Mouse (Mus musculus) midbrain, embryonic 16.5 days (tissue): ENCODE measurements around the gene Miip. TPM values are rescaled to one million over a fixed set of nuclear protein-coding genes. Genes with fewer than 3 reads are reported as not detected.

ENCODE experiments used
- ATAC-seq: fragments of 200-750 bp; cut with Nextera tagmentation; 2 replicates; pipeline ENCODE4 v1.8.0; 2017; ENCODE audit warnings: moderate TSS enrichment
- H3K27ac ChIP-seq: fragments of 300-500 bp; sonication (generic); 2 replicates; pipeline ENCODE4 v1.5.1; 2014; ENCODE audit warnings: mild to moderate bottlenecking, low read length, mixed read lengths
- H3K27me3 ChIP-seq: fragments of 300-500 bp; sonication (generic); 2 replicates; pipeline ENCODE4 v1.6.1; 2014; ENCODE audit warnings: low read depth, low read length, mixed read lengths; ENCODE audit not compliant: control insufficient read depth, insufficient read depth
- H3K36me3 ChIP-seq: fragments of 300-500 bp; sonication (generic); 2 replicates; pipeline ENCODE4 v1.6.1; 2014; ENCODE audit warnings: mild to moderate bottlenecking, low read length, moderate library complexity, mixed read lengths; ENCODE audit not compliant: control insufficient read depth, insufficient read depth
- H3K4me1 ChIP-seq: fragments of 300-500 bp; sonication (generic); 2 replicates; pipeline ENCODE4 v1.6.1; 2014; ENCODE audit warnings: mild to moderate bottlenecking, low read length, mixed read lengths; ENCODE audit not compliant: control insufficient read depth, insufficient read depth
- H3K4me2 ChIP-seq: fragments of 300-500 bp; sonication (generic); 2 replicates; pipeline ENCODE4 v1.6.1; 2014; ENCODE audit warnings: mild to moderate bottlenecking, low read length, mixed read lengths
- H3K4me3 ChIP-seq: fragments of 300-500 bp; sonication (generic); 2 replicates; pipeline ENCODE4 v1.5.1; 2014; ENCODE audit warnings: low read depth, mild to moderate bottlenecking, low read length, moderate library complexity, mixed read lengths
- H3K9ac ChIP-seq: fragments of 300-500 bp; sonication (generic); 2 replicates; pipeline ENCODE4 v1.6.1; 2014; ENCODE audit warnings: low read depth, low read length, mixed read lengths
- H3K9me3 ChIP-seq: fragments of 300-500 bp; sonication (generic); replicated peaks from 2 replicates; pipeline ENCODE4 v1.6.1; 2014; ENCODE audit warnings: mild to moderate bottlenecking, low read length, mixed read lengths; ENCODE audit not compliant: control insufficient read depth, poor library complexity, severe bottlenecking
- WGBS: fragments of 180-500 bp; shearing (Covaris S2); extraction: QIAGEN DNeasy Blood & Tissue Kit; methylation state at CpG from one replicate; pipeline ENCODE4 v1.1.7; 2014; 5-methylcytosine and 5-hydroxymethylcytosine counted together
- polyA plus RNA-seq: library from polyadenylated mRNA; unstranded; fragments of >200 nt; fragmentation: Nextera tagmentation; extraction: Ambion mirVana; gene quantifications from 2 replicates; pipeline ENCODE4 v1.2.1, GENCODE M21; 2015

The Miip gene
- polyA plus RNA-seq, 1 experiment from 2014 or later: 38.8 TPM

DNA sequence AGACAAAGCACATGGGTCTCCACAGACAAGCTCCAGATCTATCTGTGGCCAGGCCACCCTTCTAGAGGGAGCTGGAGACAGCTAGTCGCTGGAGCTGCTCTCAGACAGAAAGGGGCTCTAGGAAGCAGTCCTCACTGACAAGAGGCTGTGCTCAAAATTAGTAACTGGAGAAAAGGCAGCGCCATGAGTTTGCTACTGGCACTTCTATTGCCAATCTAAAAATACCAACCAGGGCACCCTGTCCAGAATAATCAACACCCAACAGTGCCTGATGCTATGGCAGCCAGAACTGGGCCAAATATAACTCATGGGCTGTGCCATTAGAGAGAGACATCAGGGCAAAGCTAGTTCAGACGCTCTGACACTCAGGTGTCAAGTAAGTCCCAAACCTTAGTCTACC, 28.7 kb upstream of the Miip start:
- H3K9me3 ChIP-seq: no peaks in the 10 kb centered on the region
- H3K4me3 ChIP-seq: no peak overlapping the region
- 95% methylated on average over 3 of the region's 3 CpGs for WGBS
- H3K4me1 ChIP-seq: no peaks in the 10 kb centered on the region
- no peak overlapping the region for H3K27ac ChIP-seq
- no peak overlapping the region for H3K4me2 ChIP-seq
- H3K9ac ChIP-seq: no peak overlapping the region
- H3K36me3 ChIP-seq: peaks cover 34% of the 10 kb centered on the region
- no peak for ATAC-seq
- H3K27me3 ChIP-seq: no peaks in the 10 kb centered on the region

- no peaks in the 10 kb centered on the region for H3K4me1 ChIP-seq
- 74% methylated on average over 1 of the region's 1 CpGs for WGBS
- no peak overlapping the region for H3K4me3 ChIP-seq
- ATAC-seq: no peak
- H3K36me3 ChIP-seq: peaks cover 40% of the 10 kb centered on the region
- H3K9ac ChIP-seq: no peak overlapping the region
- H3K27me3 ChIP-seq: no peaks in the 10 kb centered on the region
- no peaks in the 10 kb centered on the region for H3K9me3 ChIP-seq
- no peak overlapping the region for H3K4me2 ChIP-seq
- H3K27ac ChIP-seq: no peak overlapping the region
These were observed 27.8 kb upstream of the Miip start for GRCm38 (mm10) chr4:147896411-147896810.

DNA sequence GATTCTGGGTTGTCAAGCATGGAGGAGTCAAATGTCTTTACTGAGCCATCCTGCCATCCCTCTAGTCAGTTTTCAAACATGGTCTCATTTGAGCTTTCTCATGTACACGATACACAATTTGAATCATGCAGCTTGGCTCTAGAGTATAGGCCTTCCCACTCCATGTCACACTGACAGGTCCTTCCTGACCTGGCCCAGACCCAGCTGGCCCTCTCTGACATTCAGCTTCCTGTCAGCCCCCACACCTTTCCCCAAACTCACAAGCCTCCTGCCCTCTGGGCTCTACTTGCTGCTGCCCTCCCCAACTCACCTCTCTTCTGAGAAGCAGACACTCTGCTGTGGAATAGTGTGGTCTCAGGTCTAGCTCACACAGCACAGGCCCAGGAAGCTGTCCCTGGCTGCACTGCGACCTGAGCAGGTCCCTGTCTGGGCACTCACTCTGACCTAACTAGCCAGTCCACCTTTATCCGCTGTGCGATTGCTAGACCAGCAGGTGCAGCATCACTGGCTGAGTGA, 27.3 kb upstream of the Miip start:
- no peak overlapping the region for H3K4me3 ChIP-seq
- H3K9me3 ChIP-seq: no peaks in the 10 kb centered on the region
- no peaks in the 10 kb centered on the region for H3K27me3 ChIP-seq
- H3K27ac ChIP-seq: no peak overlapping the region
- ATAC-seq: no peak
- no peaks in the 10 kb centered on the region for H3K4me1 ChIP-seq
- 90% methylated on average over 4 of the region's 4 CpGs for WGBS
- no peak overlapping the region for H3K9ac ChIP-seq
- H3K4me2 ChIP-seq: no peak overlapping the region
- peaks cover 40% of the 10 kb centered on the region for H3K36me3 ChIP-seq

- H3K36me3 ChIP-seq: peaks cover 48% of the 10 kb centered on the region
- no peak overlapping the region for H3K9ac ChIP-seq
- no peak overlapping the region for H3K27ac ChIP-seq
These were observed 21.7 kb upstream of the Miip start for GRCm38 (mm10) chr4:147890341-147890740.

GRCm38 (mm10) chr4:147888237-147888636, 19.6 kb upstream of the Miip start:
- peaks cover 58% of the 10 kb centered on the region for H3K36me3 ChIP-seq
- no peak overlapping the region for H3K4me3 ChIP-seq
- no peak for ATAC-seq
- H3K4me2 ChIP-seq: no peak overlapping the region
- H3K9me3 ChIP-seq: no peaks in the 10 kb centered on the region
- no peaks in the 10 kb centered on the region for H3K27me3 ChIP-seq
- no peaks in the 10 kb centered on the region for H3K4me1 ChIP-seq
- no peak overlapping the region for H3K9ac ChIP-seq
- WGBS: 85% methylated on average over 4 of the region's 4 CpGs
- H3K27ac ChIP-seq: no peak overlapping the region

More at GRCm38 (mm10) chr4:147890341-147890740, 21.7 kb upstream of the Miip start:
- no peak for ATAC-seq
- H3K9me3 ChIP-seq: no peaks in the 10 kb centered on the region
- H3K4me1 ChIP-seq: no peaks in the 10 kb centered on the region
- no peaks in the 10 kb centered on the region for H3K27me3 ChIP-seq
- H3K4me3 ChIP-seq: no peak overlapping the region
- WGBS: 93% methylated on average over 6 of the region's 6 CpGs
- H3K4me2 ChIP-seq: no peak overlapping the region

GRCm38 (mm10) chr4:147887277-147887676, 18.7 kb upstream of the Miip start:
- H3K4me3 ChIP-seq: no peak overlapping the region
- ATAC-seq: no peak
- H3K9ac ChIP-seq: no peak overlapping the region
- H3K9me3 ChIP-seq: no peaks in the 10 kb centered on the region
- WGBS: 95% methylated on average over 7 of the region's 7 CpGs
- peaks cover 66% of the 10 kb centered on the region for H3K36me3 ChIP-seq
- H3K4me2 ChIP-seq: no peak overlapping the region
- no peak overlapping the region for H3K27ac ChIP-seq
- no peaks in the 10 kb centered on the region for H3K27me3 ChIP-seq
- no peaks in the 10 kb centered on the region for H3K4me1 ChIP-seq

GRCm38 (mm10) chr4:147886158-147886557, 17.5 kb upstream of the Miip start:
- ATAC-seq: no peak
- H3K4me1 ChIP-seq: no peaks in the 10 kb centered on the region
- WGBS: 94% methylated on average over 12 of the region's 12 CpGs

DNA sequence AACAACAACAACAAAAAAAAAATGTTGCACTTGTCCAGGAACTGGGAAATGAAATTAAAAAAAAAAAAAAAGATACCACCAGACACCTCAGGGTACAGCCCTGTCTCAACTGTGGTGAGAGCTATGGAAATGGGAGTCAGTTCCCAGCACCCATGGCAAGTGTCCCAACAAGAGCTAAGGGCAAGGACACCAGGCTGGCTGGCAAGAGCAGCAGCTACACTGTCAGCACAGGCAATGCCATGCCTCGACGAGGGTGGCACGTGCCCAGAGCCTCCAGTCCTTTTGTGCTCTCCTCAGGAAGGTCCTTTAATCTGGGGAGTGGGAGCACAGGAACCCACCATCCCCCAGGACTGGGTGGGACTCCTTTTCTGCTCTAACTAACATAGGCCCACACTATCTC, 15.5 kb upstream of the Miip start:
- no peaks in the 10 kb centered on the region for H3K4me1 ChIP-seq
- 85% methylated on average over 3 of the region's 3 CpGs for WGBS
- H3K9ac ChIP-seq: no peak overlapping the region
- H3K4me3 ChIP-seq: no peak overlapping the region
- no peak for ATAC-seq
- no peak overlapping the region for H3K4me2 ChIP-seq
- H3K36me3 ChIP-seq: peaks cover 74% of the 10 kb centered on the region
- no peaks in the 10 kb centered on the region for H3K27me3 ChIP-seq
- no peak overlapping the region for H3K27ac ChIP-seq
- no peaks in the 10 kb centered on the region for H3K9me3 ChIP-seq

More at GRCm38 (mm10) chr4:147886158-147886557, 17.5 kb upstream of the Miip start:
- Histone ChIP-seq H3K4me3 (no peak overlapping the region), H3K36me3 (peaks cover 68% of the 10 kb centered on the region), H3K4me2 (no peak overlapping the region), H3K27me3 (no peaks in the 10 kb centered on the region), H3K9me3 (no peaks in the 10 kb centered on the region), H3K27ac (no peak overlapping the region), H3K9ac (no peak overlapping the region)

DNA sequence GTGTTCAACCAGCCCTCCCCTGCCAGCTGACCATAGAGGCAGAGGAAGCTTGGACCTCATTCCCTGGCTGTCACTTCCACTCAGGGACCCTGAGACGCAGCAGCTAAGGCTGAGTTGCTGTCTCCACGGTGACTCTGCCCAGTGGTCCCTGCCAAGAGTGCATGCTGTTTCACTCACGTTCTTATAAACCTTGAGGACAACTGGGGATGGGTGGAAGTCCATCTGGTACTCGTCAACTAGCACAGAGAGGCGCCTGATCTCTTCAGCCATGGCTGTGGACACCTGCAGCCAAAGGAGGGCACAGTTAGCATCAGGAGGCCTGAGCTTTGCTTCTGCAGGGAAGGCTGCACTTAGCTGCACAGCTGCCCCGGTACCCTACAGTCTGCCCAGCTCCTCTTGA, 14.4 kb upstream of the Miip start:
- H3K27me3 ChIP-seq: no peaks in the 10 kb centered on the region
- H3K4me1 ChIP-seq: no peaks in the 10 kb centered on the region
- H3K4me3 ChIP-seq: no peak overlapping the region
- no peak overlapping the region for H3K4me2 ChIP-seq
- H3K9me3 ChIP-seq: no peaks in the 10 kb centered on the region
- peaks cover 77% of the 10 kb centered on the region for H3K36me3 ChIP-seq
- H3K9ac ChIP-seq: no peak overlapping the region
- ATAC-seq: no peak
- H3K27ac ChIP-seq: no peak overlapping the region
- 87% methylated on average over 6 of the region's 6 CpGs for WGBS
